ENCODE assay signal across 14 mouse cellular contexts in the genomic region with DNA sequence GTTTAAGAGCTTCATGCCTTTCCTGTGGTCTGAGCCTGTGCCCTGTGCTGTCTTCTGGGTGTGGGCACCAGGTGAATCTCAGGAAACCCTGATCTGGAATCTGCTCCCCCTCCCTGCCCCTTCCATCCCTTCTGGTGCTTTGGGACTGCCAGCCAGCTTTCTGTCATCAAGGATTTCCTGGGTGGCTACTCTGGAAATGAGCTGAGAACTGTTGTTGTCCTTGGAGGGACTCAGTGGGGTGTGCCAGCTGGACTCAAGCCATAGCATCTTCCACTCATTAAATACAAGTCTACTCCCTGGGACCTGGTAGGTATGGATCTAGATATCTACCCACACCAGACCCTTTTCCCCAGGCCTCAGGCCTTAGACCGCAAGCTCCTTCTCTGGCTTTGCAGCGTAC. TPM values are rescaled to one million over a fixed set of nuclear protein-coding genes. Genes with fewer than 3 reads are reported as not detected.
DNase-seq lines count a peak whose midpoint lies in the region; ATAC-seq and TF ChIP-seq lines count a peak whose summit lies in the region.
"Had no signal": no experiment of that assay in that cellular context is flagged by ENCODE, and none has a peak within 500 bp of the region (broad histone marks: within the 10 kb centered on the region; RNA-seq: fewer than 3 reads in every experiment).

No protein-coding gene starts in this region.

- 0 out of 2 replicates have a peak, but pooled peaks have one; percentile 27 for ATAC-seq in heart, postnatal 0 days (ENCODE audit: insufficient read depth, low read depth)
- ATAC-seq: intestine, embryonic 16.5 days had no signal

- no peaks in the 10 kb centered on the region for H3K9me3 ChIP-seq in heart, postnatal 0 days (replicated peaks; ENCODE audit: control insufficient read depth, low read length)
- H3K9me3 ChIP-seq: liver, embryonic 15.5 days; megakaryocyte, embryonic 14.5 days had no signal

- WGBS in heart, postnatal 0 days = 62% methylated on average over 2 of the region's 2 CpGs

- no peak for TF ChIP-seq POLR2A in brain, embryonic 14.5 days (IDR thresholded peaks at IDR 0.05; ENCODE audit: borderline replicate concordance, extremely low read depth, insufficient read depth, insufficient read length, poor library complexity, severe bottlenecking)

- no peaks in the 10 kb centered on the region for H3K27me3 ChIP-seq in heart, postnatal 0 days (ENCODE audit: control insufficient read depth, insufficient read depth, low read length)

- H3K27ac ChIP-seq in heart, postnatal 0 days (ENCODE audit: low read depth) = no peak overlapping the region
- H3K27ac ChIP-seq: liver, embryonic 15.5 days had no signal

- H3K4me1 ChIP-seq in heart, postnatal 0 days (ENCODE audit: control insufficient read depth, insufficient read depth) = peaks cover 7% of the 10 kb centered on the region

- H3K9ac ChIP-seq in heart, postnatal 0 days (replicated peaks; ENCODE audit: low read depth, low read length) = no peak overlapping the region
- H3K9ac ChIP-seq: liver, embryonic 15.5 days had no signal

- H3K4me2 ChIP-seq in heart, postnatal 0 days (ENCODE audit: low read depth, low read length) = no peak overlapping the region
- H3K4me2 ChIP-seq: liver, embryonic 15.5 days had no signal

- H3K4me3 ChIP-seq in heart, postnatal 0 days (ENCODE audit: low read depth, low read length) = no peak overlapping the region
- H3K4me3 ChIP-seq: erythroblast, embryonic 14.5 days; liver, embryonic 15.5 days; megakaryocyte, embryonic 14.5 days had no signal

- H3K36me3 ChIP-seq in heart, postnatal 0 days (replicated peaks; ENCODE audit: control insufficient read depth, insufficient read depth, low read length) = no peaks in the 10 kb centered on the region
- H3K36me3 ChIP-seq: liver, embryonic 15.5 days had no signal

- no peak for TF ChIP-seq EP300 in heart, postnatal 0 days (IDR thresholded peaks at IDR 0.05; ENCODE audit: low read depth)

- no peak for TF ChIP-seq CTCF in heart, postnatal 0 days (IDR thresholded peaks at IDR 0.05; ENCODE audit: low read depth)
- no peak for TF ChIP-seq CTCF in brain, embryonic 14.5 days (IDR thresholded peaks at IDR 0.05; ENCODE audit: borderline replicate concordance, extremely low read depth, insufficient read depth, insufficient read length)

- DNase-seq in heart, postnatal 0 days (ENCODE audit: low spot score) = peak; percentile 56
- no peak for DNase-seq in heart, adult 9 months (ENCODE audit: low spot score in 2 of 2)
- DNase-seq in ovary, postnatal 14 days (ENCODE audit: low spot score) = peak; percentile 27
- no peak for DNase-seq in ovary, postnatal 10 days (ENCODE audit: low spot score)
- DNase-seq in brain, embryonic 14.5 days (ENCODE audit: low read depth) = peak; percentile 80
- peak; percentile 78 for DNase-seq in testis, postnatal 10 days (ENCODE audit: low spot score)
- DNase-seq in gastrocnemius, postnatal 25 days = no peak
- DNase-seq in gastrocnemius, postnatal 10 days = no peak
- DNase-seq: gastrocnemius, postnatal 14 days; kidney, postnatal 25 days had no signal

RNA-seq across cellular contexts. Expression of gene Lrpap1, which starts 12.9 kb away (rescaled TPM):
- 35.9 and 43.7 TPM in 2 replicates for total RNA-seq in heart, postnatal 0 days (2014; rRNA removed; ENCODE audit: low replicate concordance)
- polyA plus RNA-seq in heart, postnatal 0 days (2015; fragmentation: Nextera tagmentation; extraction: Ambion mirVana) = 85.8 TPM in 2 replicates
- polyA plus RNA-seq in brain, embryonic 14.5 days (2012; rRNA removed) = 46.7 and 59.3 TPM in 2 replicates
- total RNA-seq in gastrocnemius, postnatal 25 days (2021) = 10 to 100 TPM; 22.2 to 35.2 TPM
- 10 to 100 TPM; 37.2 to 42.7 TPM for total RNA-seq in gastrocnemius, postnatal 10 days (2021)

Comparison
In these comparisons a context has a peak if more than half of its experiments do, and no peak if none do; other contexts are left out.
1. DNase-seq: peak in heart, postnatal 0 days (single experiment), ovary, postnatal 14 days (single experiment), brain, embryonic 14.5 days (single experiment) and testis, postnatal 10 days (single experiment); none in heart, adult 9 months (0 of 2), ovary, postnatal 10 days (single experiment), gastrocnemius, postnatal 25 days (single experiment) and gastrocnemius, postnatal 10 days (single experiment).